ENCODE assay signal across 14 mouse cellular contexts in genomic region chr2:166111831-166112250, GRCm38 (mm10). TPM values are rescaled to one million over a fixed set of nuclear protein-coding genes. Genes with fewer than 3 reads are reported as not detected.
DNase-seq lines count a peak whose midpoint lies in the region; ATAC-seq and TF ChIP-seq lines count a peak whose summit lies in the region.
"Had no signal": no experiment of that assay in that cellular context is flagged by ENCODE, and none has a peak within 500 bp of the region (broad histone marks: within the 10 kb centered on the region; RNA-seq: fewer than 3 reads in every experiment).

No protein-coding gene starts in this region.

- DNase-seq in forebrain, embryonic 14.5 days (ENCODE audit: low spot score), result no peak
- peak; percentile 73 for DNase-seq in kidney, adult 2 months
- peak; percentile 16 for DNase-seq in lung, postnatal 25 days (ENCODE audit: low spot score)
- no peak for DNase-seq in spleen, postnatal 36 days (ENCODE audit: low spot score in 2 of 2)
- no peak for DNase-seq in frontal cortex, postnatal 36 days (ENCODE audit: low spot score in 2 of 2)
- DNase-seq: B cell, adult 2 months; cerebellum, adult 18-20 months; right cerebral cortex, postnatal 25 days; thymus, postnatal 25 days had no signal

- no peak overlapping the region for H3K4me3 ChIP-seq in forebrain, embryonic 14.5 days (ENCODE audit: low read depth, low read length)
- H3K4me3 ChIP-seq in forebrain, embryonic 12.5 days (replicated peaks), result no peak overlapping the region
- H3K4me3 ChIP-seq in midbrain, embryonic 13.5 days (replicated peaks), result no peak overlapping the region
- H3K4me3 ChIP-seq in midbrain, embryonic 15.5 days, result no peak overlapping the region
- no peak overlapping the region for H3K4me3 ChIP-seq in kidney, adult 2 months (ENCODE audit: insufficient read depth, low read depth, low read length)
- H3K4me3 ChIP-seq: embryonic facial prominence, embryonic 12.5 days; liver, embryonic 12.5 days had no signal

- H3K4me1 ChIP-seq in forebrain, embryonic 14.5 days (ENCODE audit: control insufficient read depth, insufficient read depth, low read length), result no peaks in the 10 kb centered on the region
- peaks cover 21% of the 10 kb centered on the region for H3K4me1 ChIP-seq in forebrain, embryonic 12.5 days
- peaks cover 22% of the 10 kb centered on the region for H3K4me1 ChIP-seq in midbrain, embryonic 13.5 days (replicated peaks)
- H3K4me1 ChIP-seq in midbrain, embryonic 15.5 days, result peaks cover 16% of the 10 kb centered on the region
- H3K4me1 ChIP-seq in kidney, adult 2 months (ENCODE audit: control insufficient read depth, insufficient read depth, low read length), result no peaks in the 10 kb centered on the region
- H3K4me1 ChIP-seq: liver, embryonic 12.5 days had no signal

- no peak for TF ChIP-seq POLR2A in kidney, adult 2 months (IDR thresholded peaks at IDR 0.05; ENCODE audit: low read depth, low read length)

- H3K4me2 ChIP-seq in forebrain, embryonic 14.5 days (ENCODE audit: low read length), result no peak overlapping the region
- no peak overlapping the region for H3K4me2 ChIP-seq in forebrain, embryonic 12.5 days
- no peak overlapping the region for H3K4me2 ChIP-seq in midbrain, embryonic 13.5 days (replicated peaks)
- no peak overlapping the region for H3K4me2 ChIP-seq in midbrain, embryonic 15.5 days
- H3K4me2 ChIP-seq: embryonic facial prominence, embryonic 12.5 days; liver, embryonic 12.5 days had no signal

- H3K27ac ChIP-seq in forebrain, embryonic 14.5 days (ENCODE audit: low read depth, low read length), result no peak overlapping the region
- no peak overlapping the region for H3K27ac ChIP-seq in forebrain, embryonic 12.5 days
- no peak overlapping the region for H3K27ac ChIP-seq in midbrain, embryonic 13.5 days
- no peak overlapping the region for H3K27ac ChIP-seq in midbrain, embryonic 15.5 days
- H3K27ac ChIP-seq in kidney, adult 2 months (ENCODE audit: insufficient read depth, low read depth, low read length), result no peak overlapping the region
- H3K27ac ChIP-seq: embryonic facial prominence, embryonic 12.5 days; liver, embryonic 12.5 days had no signal

- no peaks in the 10 kb centered on the region for H3K9me3 ChIP-seq in forebrain, embryonic 14.5 days (replicated peaks; ENCODE audit: control insufficient read depth, low read length)
- no peaks in the 10 kb centered on the region for H3K9me3 ChIP-seq in forebrain, embryonic 12.5 days
- H3K9me3 ChIP-seq in midbrain, embryonic 13.5 days, result no peaks in the 10 kb centered on the region
- no peaks in the 10 kb centered on the region for H3K9me3 ChIP-seq in midbrain, embryonic 15.5 days
- H3K9me3 ChIP-seq: embryonic facial prominence, embryonic 12.5 days; liver, embryonic 12.5 days had no signal

- 36% methylated on average over 10 of the region's 10 CpGs for WGBS in forebrain, embryonic 14.5 days
- WGBS in forebrain, embryonic 12.5 days, result 35% methylated on average over 10 of the region's 10 CpGs
- 35% methylated on average over 10 of the region's 10 CpGs for WGBS in midbrain, embryonic 13.5 days
- WGBS in midbrain, embryonic 15.5 days, result 43% methylated on average over 10 of the region's 10 CpGs
- WGBS in kidney, adult 2 months, result 62% methylated on average over 10 of the region's 10 CpGs

- peaks cover 6% of the 10 kb centered on the region; the same call in 1 of the 2 replicates for H3K36me3 ChIP-seq in forebrain, embryonic 14.5 days (ENCODE audit: control insufficient read depth, insufficient read depth, low read length)
- peaks cover 24% of the 10 kb centered on the region for H3K36me3 ChIP-seq in forebrain, embryonic 12.5 days (replicated peaks)
- peaks cover 23% of the 10 kb centered on the region for H3K36me3 ChIP-seq in midbrain, embryonic 13.5 days
- H3K36me3 ChIP-seq in midbrain, embryonic 15.5 days (replicated peaks), result peaks cover 4% of the 10 kb centered on the region; the same call in 1 of the 2 replicates
- no peaks in the 10 kb centered on the region for H3K36me3 ChIP-seq in kidney, adult 2 months (ENCODE audit: control insufficient read depth, insufficient read depth, low read length)
- H3K36me3 ChIP-seq: liver, embryonic 12.5 days had no signal

- TF ChIP-seq CTCF in kidney, adult 2 months (conservative IDR thresholded peaks at IDR 0.05; ENCODE audit: insufficient read depth, insufficient read length, low read depth, low read length), result no peak

- 0 out of 2 replicates have a peak, but pooled peaks have one; percentile 10 for ATAC-seq in forebrain, embryonic 14.5 days
- no peak for ATAC-seq in forebrain, embryonic 12.5 days (ENCODE audit: low FRiP score)
- peak; percentile 49; the same call in 1 of the 2 replicates for ATAC-seq in midbrain, embryonic 13.5 days
- no peak for ATAC-seq in midbrain, embryonic 15.5 days (replicated peaks)
- ATAC-seq: liver, embryonic 12.5 days had no signal

- no peak overlapping the region for H3K9ac ChIP-seq in forebrain, embryonic 14.5 days (ENCODE audit: low read length)
- no peak overlapping the region for H3K9ac ChIP-seq in forebrain, embryonic 12.5 days
- H3K9ac ChIP-seq in midbrain, embryonic 13.5 days (replicated peaks), result no peak overlapping the region
- no peak overlapping the region for H3K9ac ChIP-seq in midbrain, embryonic 15.5 days
- H3K9ac ChIP-seq: embryonic facial prominence, embryonic 12.5 days; liver, embryonic 12.5 days had no signal

- H3K27me3 ChIP-seq in forebrain, embryonic 14.5 days (replicated peaks; ENCODE audit: control insufficient read depth, insufficient read depth, low read length), result no peaks in the 10 kb centered on the region
- H3K27me3 ChIP-seq in forebrain, embryonic 12.5 days, result no peaks in the 10 kb centered on the region
- no peaks in the 10 kb centered on the region for H3K27me3 ChIP-seq in midbrain, embryonic 13.5 days
- H3K27me3 ChIP-seq in midbrain, embryonic 15.5 days (replicated peaks), result no peaks in the 10 kb centered on the region
- no peaks in the 10 kb centered on the region for H3K27me3 ChIP-seq in kidney, adult 2 months (replicated peaks; ENCODE audit: control insufficient read depth, insufficient read depth, low read length)
- H3K27me3 ChIP-seq: embryonic facial prominence, embryonic 12.5 days; liver, embryonic 12.5 days had no signal

RNA-seq across cellular contexts. Expression of gene Sulf2, which starts 43.6 kb away (rescaled TPM):
- 33.2 and 40.1 TPM in 2 replicates for polyA plus RNA-seq in forebrain, embryonic 14.5 days (2014; fragmentation: Nextera tagmentation; extraction: Ambion mirVana)
- 67.1 and 77.9 TPM in 2 replicates for polyA plus RNA-seq in forebrain, embryonic 12.5 days (2016; fragmentation: Nextera tagmentation; extraction: Ambion mirVana)
- polyA plus RNA-seq in midbrain, embryonic 13.5 days (2015; fragmentation: Nextera tagmentation; extraction: Ambion mirVana), result 60.7 and 73.4 TPM in 2 replicates
- 106 and 108 TPM in 2 replicates for polyA plus RNA-seq in midbrain, embryonic 15.5 days (2015; fragmentation: Nextera tagmentation; extraction: Ambion mirVana)
- 18.6 and 23.8 TPM in 2 replicates for polyA plus RNA-seq in kidney, adult 2 months (2012; rRNA removed)

Comparison
In these comparisons a context has a peak if more than half of its experiments do, and no peak if none do; other contexts are left out.
1. ATAC-seq: peak in forebrain, embryonic 14.5 days (single experiment) and midbrain, embryonic 13.5 days (single experiment); none in forebrain, embryonic 12.5 days (single experiment) and midbrain, embryonic 15.5 days (single experiment).
2. DNase-seq: peak in kidney, adult 2 months (single experiment) and lung, postnatal 25 days (single experiment); none in forebrain, embryonic 14.5 days (single experiment), spleen, postnatal 36 days (0 of 2) and frontal cortex, postnatal 36 days (0 of 2).